Mouse (Mus musculus) bone marrow macrophage, adult 2 months (primary cell): Measurements from ENCODE around the gene Lbhd1.

Experiments used
- CTCF ChIP-seq: IDR thresholded peaks from 2 replicates; pipeline ENCODE4 v1.5.1; 2012; ENCODE audit warnings: low read depth, mild to moderate bottlenecking, low read length, moderate library complexity
- POLR2A ChIP-seq: IDR thresholded peaks from 2 replicates; pipeline ENCODE4 v1.6.1; 2012; ENCODE audit warnings: mild to moderate bottlenecking, low read depth, low read length, borderline replicate concordance

- TF ChIP-seq CTCF, result no peak
- TF ChIP-seq POLR2A, result no peak
Measured at GRCm38 (mm10) chr19:8895397-8895960, 11.9 kb downstream of the Lbhd1 start.
